ENCODE assay signal across 11 mouse cellular contexts in genomic region chr7:97387561-97388147, GRCm38 (mm10). TPM values are rescaled to one million over a fixed set of nuclear protein-coding genes. Genes with fewer than 3 reads are reported as not detected.
DNase-seq lines count a peak whose midpoint lies in the region; ATAC-seq and TF ChIP-seq lines count a peak whose summit lies in the region.
"Had no signal": no experiment of that assay in that cellular context is flagged by ENCODE, and none has a peak within 500 bp of the region (broad histone marks: within the 10 kb centered on the region; RNA-seq: fewer than 3 reads in every experiment).

No protein-coding gene starts in this region.

- no peak overlapping the region for H3K4me2 ChIP-seq in forebrain, embryonic 13.5 days
- H3K4me2 ChIP-seq in forebrain, embryonic 11.5 days (ENCODE audit: low read depth, low read length, severe bottlenecking): no peak overlapping the region
- no peak overlapping the region for H3K4me2 ChIP-seq in hindbrain, postnatal 0 days (ENCODE audit: low read depth, low read length)
- no peak overlapping the region for H3K4me2 ChIP-seq in hindbrain, embryonic 12.5 days (replicated peaks)

- no peak for DNase-seq in forebrain, embryonic 11.5 days (ENCODE audit: low spot score)
- no peak for DNase-seq in hindbrain, postnatal 0 days (ENCODE audit: low spot score)
- DNase-seq in thymus, postnatal 10 days (ENCODE audit: low spot score in 2 of 2): peak; percentile 25 to 33
- no peak for DNase-seq in thymus, postnatal 0 days (ENCODE audit: low spot score)
- DNase-seq in gastrocnemius, adult 8-10 months (ENCODE audit: low spot score in 2 of 2): no peak
- DNase-seq in adrenal gland, postnatal 14 days: no peak
- DNase-seq: B cell, adult 2 months had no signal

- no peak for TF ChIP-seq CTCF in hindbrain, postnatal 0 days (IDR thresholded peaks at IDR 0.05; ENCODE audit: low read depth)

- H3K27ac ChIP-seq in forebrain, embryonic 13.5 days: peak overlapping the region; percentile 49; the same call in 1 of the 2 replicates
- H3K27ac ChIP-seq in forebrain, embryonic 11.5 days (ENCODE audit: low read depth, low read length): no peak overlapping the region
- H3K27ac ChIP-seq in hindbrain, postnatal 0 days: peak overlapping the region; percentile 75
- H3K27ac ChIP-seq in hindbrain, embryonic 12.5 days: no peak overlapping the region
- H3K27ac ChIP-seq: kidney, postnatal 0 days had no signal

- WGBS in forebrain, embryonic 13.5 days: 92% methylated on average over 8 of the region's 8 CpGs
- 92% methylated on average over 8 of the region's 8 CpGs for WGBS in forebrain, embryonic 11.5 days
- WGBS in hindbrain, postnatal 0 days: 68% methylated on average over 8 of the region's 8 CpGs
- 94% methylated on average over 8 of the region's 8 CpGs for WGBS in hindbrain, embryonic 12.5 days

- no peaks in the 10 kb centered on the region for H3K9me3 ChIP-seq in forebrain, embryonic 13.5 days (replicated peaks)
- H3K9me3 ChIP-seq in forebrain, embryonic 11.5 days (ENCODE audit: control insufficient read depth, low read length): no peaks in the 10 kb centered on the region
- H3K9me3 ChIP-seq in hindbrain, postnatal 0 days (ENCODE audit: low read length): no peaks in the 10 kb centered on the region
- H3K9me3 ChIP-seq in hindbrain, embryonic 12.5 days (replicated peaks): no peaks in the 10 kb centered on the region

- ATAC-seq in forebrain, embryonic 13.5 days: no peak
- no peak for ATAC-seq in forebrain, embryonic 11.5 days (replicated peaks; ENCODE audit: low FRiP score)
- no peak for ATAC-seq in hindbrain, postnatal 0 days
- ATAC-seq in hindbrain, embryonic 12.5 days (ENCODE audit: low FRiP score): no peak

- H3K27me3 ChIP-seq in forebrain, embryonic 13.5 days: no peaks in the 10 kb centered on the region
- no peaks in the 10 kb centered on the region for H3K27me3 ChIP-seq in forebrain, embryonic 11.5 days (ENCODE audit: control insufficient read depth, insufficient read depth, low read length)
- H3K27me3 ChIP-seq in hindbrain, postnatal 0 days (ENCODE audit: insufficient read depth, low read length): no peaks in the 10 kb centered on the region
- no peaks in the 10 kb centered on the region for H3K27me3 ChIP-seq in hindbrain, embryonic 12.5 days

- no peak overlapping the region for H3K9ac ChIP-seq in forebrain, embryonic 13.5 days
- no peak overlapping the region for H3K9ac ChIP-seq in forebrain, embryonic 11.5 days (ENCODE audit: low read length)
- H3K9ac ChIP-seq in hindbrain, postnatal 0 days (replicated peaks; ENCODE audit: low read length): no peak overlapping the region
- no peak overlapping the region for H3K9ac ChIP-seq in hindbrain, embryonic 12.5 days

- peaks cover 17% of the 10 kb centered on the region; the same call in 1 of the 2 replicates for H3K4me1 ChIP-seq in forebrain, embryonic 13.5 days
- no peaks in the 10 kb centered on the region for H3K4me1 ChIP-seq in forebrain, embryonic 11.5 days (replicated peaks; ENCODE audit: control insufficient read depth, insufficient read depth, low read length)
- H3K4me1 ChIP-seq in hindbrain, postnatal 0 days (ENCODE audit: insufficient read depth, low read length): no peaks in the 10 kb centered on the region
- no peaks in the 10 kb centered on the region; the same call in 1 of the 2 replicates for H3K4me1 ChIP-seq in hindbrain, embryonic 12.5 days

- H3K36me3 ChIP-seq in forebrain, embryonic 13.5 days (ENCODE audit: poor library complexity, severe bottlenecking): peaks cover 78% of the 10 kb centered on the region
- H3K36me3 ChIP-seq in forebrain, embryonic 11.5 days (ENCODE audit: control insufficient read depth, insufficient read depth, low read length): peaks cover 6% of the 10 kb centered on the region; the same call in 1 of the 2 replicates
- peaks cover 11% of the 10 kb centered on the region for H3K36me3 ChIP-seq in hindbrain, postnatal 0 days (ENCODE audit: insufficient read depth, low read length)
- H3K36me3 ChIP-seq in hindbrain, embryonic 12.5 days: peaks cover 77% of the 10 kb centered on the region

- H3K4me3 ChIP-seq in forebrain, embryonic 13.5 days: no peak overlapping the region
- no peak overlapping the region for H3K4me3 ChIP-seq in forebrain, embryonic 11.5 days (ENCODE audit: low read depth, low read length)
- H3K4me3 ChIP-seq in hindbrain, postnatal 0 days (ENCODE audit: low read length): no peak overlapping the region
- H3K4me3 ChIP-seq in hindbrain, embryonic 12.5 days: no peak overlapping the region

RNA-seq across cellular contexts. Expression of gene Ndufc2, which starts 12.1 kb away (rescaled TPM):
- 422 and 512 TPM in 2 replicates for polyA plus RNA-seq in forebrain, embryonic 13.5 days (2015; fragmentation: Nextera tagmentation; extraction: Ambion mirVana)
- 307 and 339 TPM in 2 replicates for polyA plus RNA-seq in forebrain, embryonic 11.5 days (2014; fragmentation: Nextera tagmentation; extraction: Ambion mirVana)
- 340 and 423 TPM in 2 replicates for total RNA-seq in hindbrain, postnatal 0 days (2014; rRNA removed)
- 697 and 742 TPM in 2 replicates for polyA plus RNA-seq in hindbrain, postnatal 0 days (2015; fragmentation: Nextera tagmentation; extraction: Ambion mirVana)
- 350 and 364 TPM in 2 replicates for polyA plus RNA-seq in hindbrain, embryonic 12.5 days (2016; fragmentation: Nextera tagmentation; extraction: Ambion mirVana)
- polyA plus RNA-seq in thymus, postnatal 0 days (2015; fragmentation: Nextera tagmentation; extraction: Ambion mirVana): 485 and 514 TPM in 2 replicates
- total RNA-seq in gastrocnemius, adult 8-10 months (2022): 100 to 1,000 TPM; 261 to 279 (median 268) TPM
- total RNA-seq in adrenal gland, postnatal 14 days (2021): 443 and 493 TPM in 2 replicates

RNA-seq across cellular contexts. Expression of gene Alg8, which starts 16.2 kb away (rescaled TPM):
- polyA plus RNA-seq in forebrain, embryonic 13.5 days (2015; fragmentation: Nextera tagmentation; extraction: Ambion mirVana): 28.3 and 30.8 TPM in 2 replicates
- polyA plus RNA-seq in forebrain, embryonic 11.5 days (2014; fragmentation: Nextera tagmentation; extraction: Ambion mirVana): 44.1 and 44.6 TPM in 2 replicates
- total RNA-seq in hindbrain, postnatal 0 days (2014; rRNA removed): 5.2 and 6.0 TPM in 2 replicates
- polyA plus RNA-seq in hindbrain, postnatal 0 days (2015; fragmentation: Nextera tagmentation; extraction: Ambion mirVana): 11.4 and 11.8 TPM in 2 replicates
- polyA plus RNA-seq in hindbrain, embryonic 12.5 days (2016; fragmentation: Nextera tagmentation; extraction: Ambion mirVana): 27.6 and 28.1 TPM in 2 replicates
- polyA plus RNA-seq in thymus, postnatal 0 days (2015; fragmentation: Nextera tagmentation; extraction: Ambion mirVana): 31.7 and 35.8 TPM in 2 replicates
- total RNA-seq in gastrocnemius, adult 8-10 months (2022): 1 to 10 TPM; 1.9 to 3.9 (median 3.6) TPM
- total RNA-seq in adrenal gland, postnatal 14 days (2021): 16.3 and 18.0 TPM in 2 replicates

RNA-seq across cellular contexts. Expression of gene Thrsp, which starts 29.9 kb away (rescaled TPM):
- polyA plus RNA-seq in forebrain, embryonic 13.5 days (2015; fragmentation: Nextera tagmentation; extraction: Ambion mirVana): 1.4 and 1.7 TPM in 2 replicates
- polyA plus RNA-seq in forebrain, embryonic 11.5 days (2014; fragmentation: Nextera tagmentation; extraction: Ambion mirVana): 0.28 TPM in 1 of 2 replicates, not detected in the other
- total RNA-seq in hindbrain, postnatal 0 days (2014; rRNA removed): 5.2 and 6.4 TPM in 2 replicates
- 6.3 and 7.7 TPM in 2 replicates for polyA plus RNA-seq in hindbrain, postnatal 0 days (2015; fragmentation: Nextera tagmentation; extraction: Ambion mirVana)
- polyA plus RNA-seq in hindbrain, embryonic 12.5 days (2016; fragmentation: Nextera tagmentation; extraction: Ambion mirVana): 0.72 and 0.81 TPM in 2 replicates
- polyA plus RNA-seq in thymus, postnatal 0 days (2015; fragmentation: Nextera tagmentation; extraction: Ambion mirVana): 3.2 and 3.4 TPM in 2 replicates
- total RNA-seq in gastrocnemius, adult 8-10 months (2022): 10 to 100 TPM in 3 of 4 experiments, 1 to 10 TPM in 1; 9.5 to 19.3 (median 15.2) TPM
- total RNA-seq in adrenal gland, postnatal 14 days (2021): 655 and 670 TPM in 2 replicates
- total RNA-seq: megakaryocyte progenitor cell, adult 5-6 weeks had no signal

RNA-seq across cellular contexts. Expression of gene Kctd21, which starts 55.5 kb away (rescaled TPM):
- polyA plus RNA-seq in forebrain, embryonic 13.5 days (2015; fragmentation: Nextera tagmentation; extraction: Ambion mirVana): 5.3 and 6.1 TPM in 2 replicates
- polyA plus RNA-seq in forebrain, embryonic 11.5 days (2014; fragmentation: Nextera tagmentation; extraction: Ambion mirVana): 4.7 and 4.8 TPM in 2 replicates
- total RNA-seq in hindbrain, postnatal 0 days (2014; rRNA removed): 5.2 and 8.4 TPM in 2 replicates
- polyA plus RNA-seq in hindbrain, postnatal 0 days (2015; fragmentation: Nextera tagmentation; extraction: Ambion mirVana): 3.2 and 3.4 TPM in 2 replicates
- polyA plus RNA-seq in hindbrain, embryonic 12.5 days (2016; fragmentation: Nextera tagmentation; extraction: Ambion mirVana): 6.3 and 7.7 TPM in 2 replicates
- polyA plus RNA-seq in thymus, postnatal 0 days (2015; fragmentation: Nextera tagmentation; extraction: Ambion mirVana): 1.4 and 1.6 TPM in 2 replicates
- total RNA-seq in gastrocnemius, adult 8-10 months (2022): 1 to 10 TPM; 3.3 to 4.1 (median 3.9) TPM
- 5.7 and 5.8 TPM in 2 replicates for total RNA-seq in adrenal gland, postnatal 14 days (2021)

RNA-seq across cellular contexts. Expression of gene Usp35, which starts 55.8 kb away (rescaled TPM):
- polyA plus RNA-seq in forebrain, embryonic 13.5 days (2015; fragmentation: Nextera tagmentation; extraction: Ambion mirVana): 2.9 TPM in 2 replicates
- 2.8 and 2.9 TPM in 2 replicates for polyA plus RNA-seq in forebrain, embryonic 11.5 days (2014; fragmentation: Nextera tagmentation; extraction: Ambion mirVana)
- 14.2 and 14.4 TPM in 2 replicates for total RNA-seq in hindbrain, postnatal 0 days (2014; rRNA removed)
- 2.4 and 3.6 TPM in 2 replicates for polyA plus RNA-seq in hindbrain, postnatal 0 days (2015; fragmentation: Nextera tagmentation; extraction: Ambion mirVana)
- polyA plus RNA-seq in hindbrain, embryonic 12.5 days (2016; fragmentation: Nextera tagmentation; extraction: Ambion mirVana): 4.0 and 5.1 TPM in 2 replicates
- polyA plus RNA-seq in thymus, postnatal 0 days (2015; fragmentation: Nextera tagmentation; extraction: Ambion mirVana): 3.1 and 4.2 TPM in 2 replicates
- total RNA-seq in gastrocnemius, adult 8-10 months (2022): 1 to 10 TPM in 1 of 4 experiments, under 1 TPM in 3; 0.56 to 1.2 (median 0.80) TPM
- 5.9 and 7.2 TPM in 2 replicates for total RNA-seq in adrenal gland, postnatal 14 days (2021)

Comparison
In these comparisons a context has a peak if more than half of its experiments do, and no peak if none do; other contexts are left out.
1. H3K27ac ChIP-seq: peak in forebrain, embryonic 13.5 days (single experiment) and hindbrain, postnatal 0 days (single experiment); none in forebrain, embryonic 11.5 days (single experiment) and hindbrain, embryonic 12.5 days (single experiment).
2. DNase-seq: peak in thymus, postnatal 10 days (2 of 2); none in forebrain, embryonic 11.5 days (single experiment), hindbrain, postnatal 0 days (single experiment), thymus, postnatal 0 days (single experiment), gastrocnemius, adult 8-10 months (0 of 2) and adrenal gland, postnatal 14 days (single experiment).